Mouse (Mus musculus): ENCODE results near the gene Tbc1d10b.
A peak's percentile ranks its signal among the peaks of the same experiment; 100 is the strongest.

The Tbc1d10b gene

DNA sequence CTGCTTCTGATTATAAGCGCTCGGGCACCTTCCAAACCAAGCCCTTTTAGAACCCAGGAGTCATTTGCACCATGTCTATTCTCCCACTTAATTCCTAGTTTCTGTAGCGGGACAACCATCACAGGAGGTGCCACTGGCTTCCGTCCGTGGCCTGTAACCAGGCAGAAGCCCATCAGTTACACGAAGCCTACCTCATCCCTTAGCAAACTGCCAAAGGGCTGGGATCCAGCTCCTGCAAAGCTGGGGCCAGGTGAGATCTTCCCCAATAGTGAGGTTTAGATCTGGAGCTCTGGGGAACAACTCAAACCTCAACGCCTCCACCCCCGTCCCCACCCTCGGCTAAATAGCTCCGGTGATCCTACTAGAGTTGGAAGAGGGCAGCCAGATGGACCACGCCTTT is 11.8 kb downstream of the Tbc1d10b start:
- no peak for DNase-seq

DNA sequence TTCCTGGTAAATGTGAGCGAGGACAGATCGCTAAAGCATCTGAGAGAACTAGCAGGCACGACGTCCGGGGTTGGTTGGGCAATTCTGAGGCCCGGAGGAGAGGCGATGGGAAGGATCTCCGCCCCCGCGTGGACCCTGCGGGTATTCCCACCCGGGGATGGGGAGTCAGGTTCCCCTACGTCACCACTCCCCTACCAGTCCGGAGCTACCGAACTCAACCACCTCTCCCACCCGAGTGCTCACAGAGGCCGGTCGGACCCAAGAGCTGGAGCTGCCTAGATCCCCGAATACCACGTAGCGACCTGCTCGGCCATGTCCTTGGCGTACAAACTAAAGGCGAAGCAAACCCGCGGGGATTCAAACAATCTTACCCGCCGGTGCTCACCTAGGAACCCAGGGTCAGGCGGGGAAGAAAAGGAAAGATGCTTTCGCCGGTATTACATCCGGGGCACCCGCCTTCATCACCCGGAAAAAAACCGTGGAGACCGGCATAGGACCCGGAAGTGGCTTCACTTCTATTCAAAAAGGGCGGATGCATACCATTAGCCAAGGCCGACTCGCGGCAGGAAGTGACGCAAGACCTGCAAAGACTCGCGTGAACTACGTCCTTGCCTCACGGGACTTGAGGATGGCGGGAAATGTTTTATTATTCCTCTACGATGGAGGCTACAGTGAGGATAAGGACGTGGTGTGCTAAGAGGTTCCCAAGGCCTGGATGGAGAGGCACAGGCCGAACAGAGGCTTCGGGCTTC is 12.5 kb downstream of the Tbc1d10b start, which contains the start of gene Cd2bp2:
Gene Cd2bp2, minus strand, starts transcription at position 507 of the 752 bp plus-strand sequence.
- peak; percentile 99 for DNase-seq

DNA sequence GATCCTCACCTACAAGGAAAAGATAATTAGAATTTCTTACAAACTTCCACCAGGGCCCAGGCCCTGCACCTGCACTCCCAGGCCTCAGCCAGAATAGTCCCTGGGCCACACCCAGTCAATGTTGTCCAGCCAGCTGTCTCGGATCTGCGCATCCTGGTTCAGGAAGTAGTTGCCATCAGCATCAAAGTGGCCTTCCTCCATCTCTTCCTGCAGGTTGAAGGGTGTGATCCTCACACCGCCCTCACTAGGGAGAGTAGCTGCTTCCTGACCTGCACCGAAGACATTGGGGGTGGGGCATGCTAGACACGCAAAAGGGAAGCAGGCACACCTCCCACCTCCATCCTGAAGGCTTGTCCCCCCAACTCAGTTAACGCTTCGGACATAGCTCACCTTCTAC is 13.6 kb downstream of the Tbc1d10b start:
- no peak for DNase-seq

- no peak for DNase-seq
These were observed 14.1 kb downstream of the Tbc1d10b start for GRCm38 (mm10) chr7:127194011-127194632.

DNA sequence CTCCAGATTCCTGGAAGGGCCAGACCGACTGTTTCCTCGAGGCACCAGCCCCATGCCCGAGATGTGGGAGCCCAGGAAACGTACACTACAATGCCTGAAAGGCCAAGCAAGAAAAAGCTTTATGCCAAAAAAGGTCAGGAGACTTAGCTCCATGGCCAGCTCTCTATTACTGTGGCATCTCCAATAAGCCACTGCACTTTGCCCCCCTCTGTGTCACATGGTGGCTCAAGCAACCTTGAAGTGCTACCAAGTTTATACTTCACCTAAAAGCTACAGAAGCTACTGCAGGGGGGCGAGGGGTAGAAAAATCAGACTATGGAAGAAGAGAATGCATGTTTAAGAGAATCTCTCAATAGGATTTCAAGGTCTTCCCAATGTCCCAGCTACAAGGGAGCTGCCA is 15.3 kb downstream of the Tbc1d10b start:
- no peak for DNase-seq

DNA sequence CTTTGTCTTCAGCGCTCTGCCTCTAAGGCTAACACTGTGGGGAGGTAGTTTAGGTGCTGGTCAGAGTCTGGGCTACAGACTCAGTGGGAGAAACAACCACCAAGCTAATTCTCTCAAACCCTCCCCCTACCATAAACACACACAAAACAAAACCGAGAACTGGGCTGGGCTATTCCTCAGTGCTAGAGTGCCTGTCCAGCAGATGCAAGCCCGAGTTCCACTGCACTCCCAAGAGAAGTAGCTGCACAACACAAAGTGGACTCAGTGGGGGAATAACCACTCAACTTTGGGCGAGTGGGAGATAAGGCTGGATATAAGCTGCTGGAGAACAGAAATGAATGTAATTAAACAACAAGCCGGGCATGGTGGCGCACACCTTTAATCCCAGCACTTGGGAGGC is 17.6 kb downstream of the Tbc1d10b start:
- no peak for DNase-seq

- no peak for DNase-seq
These were observed 19.7 kb downstream of the Tbc1d10b start for GRCm38 (mm10) chr7:127188305-127189276.

DNA sequence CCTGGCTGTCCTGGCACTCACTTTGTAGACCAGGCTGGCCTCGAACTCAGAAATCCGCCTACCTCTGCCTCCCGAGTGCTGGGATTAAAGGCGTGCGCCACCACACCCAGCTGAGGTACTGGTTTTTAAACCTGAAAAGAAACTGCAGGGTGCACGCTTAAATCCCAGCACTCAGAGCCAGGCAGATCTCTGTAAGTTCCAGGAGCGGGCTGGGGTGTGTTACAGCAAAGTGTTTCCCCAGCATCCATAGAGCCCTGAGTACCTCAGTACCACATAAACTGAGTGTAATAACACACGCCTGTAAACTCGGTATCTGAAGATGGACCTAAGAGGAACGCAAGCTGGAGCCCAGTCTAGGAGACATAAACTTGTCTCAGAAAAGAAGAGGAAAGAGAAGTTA is 20.9 kb downstream of the Tbc1d10b start:
- DNase-seq, result no peak

DNA sequence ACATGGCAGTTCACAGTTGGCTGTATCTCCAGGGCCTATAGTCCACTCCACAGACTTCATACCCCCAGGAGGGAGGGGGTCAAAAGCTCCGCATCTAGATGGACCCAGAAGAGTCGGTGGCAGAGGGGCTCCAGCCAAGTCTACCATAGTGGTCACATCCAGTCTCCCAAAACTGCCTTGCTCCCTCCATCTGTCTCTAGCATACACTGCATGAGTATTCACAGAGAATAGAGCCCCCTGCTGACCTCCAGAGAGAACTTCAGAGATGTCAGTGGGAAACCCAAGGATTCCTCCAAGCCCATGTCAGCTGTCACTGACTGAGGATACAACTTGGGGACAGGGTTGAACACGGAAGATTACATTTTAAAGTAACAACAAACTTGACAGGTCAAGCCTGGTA is 22.7 kb downstream of the Tbc1d10b start:
- peak; percentile 50 for DNase-seq

DNA sequence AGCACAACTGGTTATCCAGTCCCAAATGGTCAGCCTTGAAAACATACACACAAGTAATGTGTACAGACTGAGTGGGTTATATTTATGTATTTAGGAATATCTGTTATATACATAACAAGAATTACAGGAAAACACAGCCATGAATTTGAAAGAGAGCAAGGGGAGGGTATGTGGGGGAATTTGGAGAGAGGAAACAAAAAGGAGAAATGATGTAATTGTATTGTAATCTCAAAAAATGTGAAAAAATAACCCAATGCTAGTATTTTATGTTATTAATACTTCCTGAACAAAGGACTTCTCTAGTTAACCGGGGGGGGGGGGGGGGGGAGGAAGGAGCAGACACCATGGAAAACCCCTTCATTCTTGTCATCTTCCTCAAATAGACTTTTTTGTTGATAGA is 23.5 kb downstream of the Tbc1d10b start:
- DNase-seq, result no peak

DNA sequence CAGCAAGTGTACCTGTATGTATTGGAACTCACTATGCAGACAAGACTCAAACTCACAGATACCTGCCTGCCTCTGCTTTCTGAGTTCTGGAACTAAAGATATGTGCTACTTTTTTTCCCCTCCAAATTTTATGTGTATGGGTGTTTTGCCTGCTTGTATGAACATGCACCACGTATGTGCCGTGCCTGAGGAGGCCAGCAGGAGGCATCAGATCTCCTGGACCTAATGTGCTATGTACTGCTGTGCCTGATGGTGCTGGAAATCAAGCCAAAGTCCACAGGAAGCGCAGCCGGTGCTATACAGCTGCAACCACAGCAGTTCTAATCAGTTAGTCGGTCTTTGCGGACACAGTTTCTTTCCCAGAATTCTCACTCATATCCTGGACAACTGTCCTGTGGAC is 24.4 kb downstream of the Tbc1d10b start:
- DNase-seq, result peak; percentile 4

DNA sequence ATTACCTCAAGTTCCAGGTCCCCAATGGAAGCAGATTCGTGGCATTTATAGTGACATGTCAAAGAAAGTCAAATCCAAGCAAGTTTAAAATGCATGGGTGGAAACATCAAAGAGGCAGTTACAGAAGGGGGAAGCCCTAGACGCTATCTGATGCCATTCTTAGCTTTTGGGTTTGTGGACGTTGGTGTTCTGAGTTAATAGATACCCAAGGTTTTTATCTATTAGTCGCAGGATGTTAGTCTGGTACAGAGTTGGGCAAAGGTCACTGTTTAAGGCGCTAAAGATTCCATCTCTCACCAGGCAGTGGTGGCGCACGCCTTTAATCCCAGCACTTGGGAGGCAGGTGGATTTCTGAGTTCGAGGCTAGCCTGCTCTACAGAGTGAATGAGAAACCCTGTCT is 24.9 kb downstream of the Tbc1d10b start:
- no peak for DNase-seq

DNA sequence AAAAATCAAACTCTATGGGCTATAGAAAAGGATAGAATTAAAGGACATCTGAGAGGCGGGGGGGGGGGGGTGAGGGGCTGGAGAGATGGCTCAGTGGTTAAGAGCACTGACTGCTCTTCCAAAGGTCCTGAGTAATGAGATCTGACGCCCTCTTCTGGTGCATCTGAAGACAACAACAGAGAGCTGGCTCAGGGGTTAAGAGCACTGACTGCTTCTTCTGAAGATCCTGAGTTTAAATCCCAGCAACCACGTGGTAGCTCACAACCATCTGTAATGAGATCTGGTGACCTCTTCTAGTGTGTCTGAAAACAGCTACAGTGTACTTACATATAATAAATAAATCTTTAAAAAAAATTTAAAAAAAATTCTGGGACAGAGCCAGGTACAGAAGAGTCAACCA is 26.5 kb downstream of the Tbc1d10b start:
- peak; percentile 11 for DNase-seq

DNA sequence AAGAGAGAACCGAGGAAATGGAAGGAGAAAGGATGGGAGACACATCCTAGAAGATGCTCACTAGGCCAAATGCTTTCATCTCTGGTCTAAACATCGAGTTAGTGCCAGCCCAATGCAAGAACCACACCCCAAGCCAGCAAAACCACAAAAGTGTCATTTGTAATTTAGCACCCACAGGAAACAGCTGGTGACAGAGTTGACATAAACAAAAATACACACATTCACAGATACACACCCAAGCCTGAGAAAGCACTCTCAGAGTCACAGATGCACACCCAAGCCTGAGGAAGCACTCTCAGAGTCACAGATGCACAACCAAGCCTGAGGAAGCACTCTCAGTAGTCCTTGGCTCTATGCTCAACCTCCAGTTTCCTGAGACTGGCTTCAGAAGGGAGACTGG is 27.5 kb downstream of the Tbc1d10b start:
- no peak for DNase-seq

DNA sequence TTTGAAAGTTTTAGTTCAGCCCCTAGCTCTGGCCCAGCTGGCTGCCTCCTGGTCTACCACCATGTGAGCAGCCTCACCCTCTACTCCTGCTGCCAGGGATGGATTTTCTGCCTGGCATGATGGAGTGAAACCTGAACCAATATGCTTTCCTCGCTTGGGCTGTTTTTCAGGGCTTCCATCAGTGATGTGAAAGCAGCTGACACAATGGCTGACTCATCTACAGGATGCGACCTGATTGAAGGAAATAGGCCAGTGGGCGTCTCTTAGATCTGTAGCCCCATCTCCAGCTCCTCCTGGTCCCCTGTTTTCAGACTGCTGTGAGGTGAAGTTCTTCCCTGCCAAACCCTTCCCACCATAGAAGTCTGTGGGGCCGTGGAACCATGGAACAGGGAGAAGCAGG is 31.3 kb downstream of the Tbc1d10b start:
- DNase-seq, result peak; percentile 9

DNA sequence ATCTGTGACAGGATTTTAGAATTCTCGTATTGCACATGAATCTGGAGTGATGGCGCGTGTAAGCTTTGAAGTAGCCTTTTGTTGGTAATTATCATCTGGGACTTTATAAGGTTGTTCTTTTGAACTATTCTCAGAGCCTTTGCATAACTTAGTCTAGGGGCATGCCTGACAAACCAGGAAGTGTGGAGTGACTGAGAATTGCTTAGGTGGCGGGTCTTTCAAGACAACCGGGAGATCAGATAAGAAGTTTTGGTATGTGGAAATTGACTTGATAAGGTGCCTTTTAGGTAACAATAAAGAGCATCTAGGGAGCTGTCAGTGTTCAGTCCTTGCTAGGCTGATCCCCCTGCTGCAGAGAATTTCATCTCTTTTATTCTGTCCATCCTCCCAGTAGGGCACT is 41.8 kb downstream of the Tbc1d10b start:
- no peak for DNase-seq

GRCm38 (mm10) chr7:127165607-127166493 is 42.4 kb downstream of the Tbc1d10b start:
- DNase-seq, result no peak

GRCm38 (mm10) chr7:127164002-127164401 is 44.3 kb downstream of the Tbc1d10b start:
- DNase-seq, result no peak

GRCm38 (mm10) chr7:127162546-127162945 is 45.7 kb downstream of the Tbc1d10b start:
- no peak for DNase-seq

DNA sequence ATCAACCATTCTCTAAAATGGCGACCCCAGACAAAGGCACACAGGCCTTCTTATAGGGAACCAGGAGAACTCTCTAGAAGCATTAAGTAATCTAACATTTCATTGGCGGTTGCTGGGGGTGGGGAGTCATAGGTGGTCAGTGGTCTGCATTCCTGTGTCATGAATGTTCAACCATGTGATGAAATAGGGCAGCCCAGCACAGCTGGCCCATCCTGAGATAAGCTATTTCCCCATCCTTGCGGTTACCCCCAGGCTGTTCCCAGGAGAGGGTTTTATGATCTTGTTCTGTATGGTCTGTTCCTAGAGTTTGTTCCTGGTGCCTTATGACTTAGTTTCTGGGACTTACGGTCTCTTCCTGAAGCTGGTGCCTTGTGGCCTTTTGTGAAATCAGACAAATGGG is 50.7 kb downstream of the Tbc1d10b start:
- DNase-seq, result no peak

DNA sequence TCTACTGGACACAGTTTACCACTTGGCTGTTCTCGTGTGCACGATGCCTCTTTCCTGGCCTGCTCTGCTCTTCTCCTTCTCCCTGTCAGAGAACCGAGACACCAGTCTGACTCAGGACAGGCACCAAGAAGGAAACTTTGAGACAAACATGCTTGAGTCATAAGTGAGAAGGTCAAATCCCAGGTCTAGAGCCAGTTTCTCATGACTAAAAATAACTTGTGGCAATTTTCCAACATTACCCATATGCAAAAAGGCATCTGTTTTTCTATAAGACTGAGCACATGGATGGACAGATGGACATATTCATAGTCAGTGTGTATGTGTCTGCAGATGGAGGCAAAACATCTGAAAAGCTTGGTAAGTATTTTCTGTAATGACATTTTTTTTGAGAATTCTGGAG is 54.8 kb downstream of the Tbc1d10b start:
- DNase-seq, result no peak

GRCm38 (mm10) chr7:127152464-127152863 is 55.8 kb downstream of the Tbc1d10b start:
- DNase-seq, result no peak
